Mouse (Mus musculus) kidney, postnatal 0 days (tissue): ENCODE results near the gene Abca6. TPM values are rescaled to one million over a fixed set of nuclear protein-coding genes. Genes with fewer than 3 reads are reported as not detected.

ENCODE experiments used
- ATAC-seq: fragments of 200-750 bp; cut with Nextera tagmentation; replicated peaks from 2 replicates; pipeline ENCODE4 v1.8.0; 2017; ENCODE audit warnings: low read depth, moderate number of reproducible peaks, moderate TSS enrichment, moderate library complexity; ENCODE audit not compliant: low FRiP score
- DNase-seq: peaks from one replicate; pipeline ENCODE4 v3.0.0-alpha.2; 2016; ENCODE audit warnings: low spot score
- H3K27ac ChIP-seq: fragments of 300-500 bp; sonication (generic); 2 replicates; pipeline ENCODE4 v1.5.1; 2014; ENCODE audit warnings: mild to moderate bottlenecking
- H3K27me3 ChIP-seq: fragments of 300-500 bp; sonication (generic); 2 replicates; pipeline ENCODE4 v1.6.1; 2014; ENCODE audit warnings: low read length, mixed read lengths; ENCODE audit not compliant: insufficient read depth
- H3K36me3 ChIP-seq: fragments of 300-500 bp; sonication (generic); 2 replicates; pipeline ENCODE4 v1.6.1; 2014; ENCODE audit warnings: low read length, mixed read lengths; ENCODE audit not compliant: insufficient read depth
- H3K4me1 ChIP-seq: fragments of 300-500 bp; sonication (generic); replicated peaks from 2 replicates; pipeline ENCODE4 v1.6.1; 2014; ENCODE audit warnings: antibody characterized with exemption, low read length, mixed read lengths; ENCODE audit not compliant: insufficient read depth
- H3K4me2 ChIP-seq: fragments of 300-500 bp; sonication (generic); 2 replicates; pipeline ENCODE4 v1.6.1; 2014; ENCODE audit warnings: mild to moderate bottlenecking, low read length, moderate library complexity, mixed read lengths
- H3K4me3 ChIP-seq: fragments of 300-500 bp; sonication (generic); replicated peaks from 2 replicates; pipeline ENCODE4 v1.5.1; 2014; ENCODE audit warnings: low read depth, low read length
- H3K9ac ChIP-seq: fragments of 300-500 bp; sonication (generic); 2 replicates; pipeline ENCODE4 v1.6.1; 2014; ENCODE audit warnings: low read depth, low read length
- H3K9me3 ChIP-seq: fragments of 300-500 bp; sonication (generic); replicated peaks from 2 replicates; pipeline ENCODE4 v1.6.1; 2016; ENCODE audit warnings: low read length, inconsistent platforms, mixed read lengths
- CTCF ChIP-seq: IDR thresholded peaks from 2 replicates; pipeline ENCODE4 v1.5.1; 2016; ENCODE audit warnings: antibody characterized with exemption, low read depth, mild to moderate bottlenecking, moderate library complexity
- WGBS: fragments of 180-500 bp; shearing (Covaris S2); extraction: QIAGEN DNeasy Blood & Tissue Kit; methylation state at CpG from one replicate; pipeline ENCODE4 v1.1.7; 2014; 5-methylcytosine and 5-hydroxymethylcytosine counted together
- polyA plus RNA-seq: library from polyadenylated mRNA; unstranded; fragments of >200 nt; fragmentation: Nextera tagmentation; extraction: Ambion mirVana; gene quantifications from 2 replicates; pipeline ENCODE4 v1.2.1, GENCODE M21; 2015

Gene Abca6
- polyA plus RNA-seq, 1 experiment from 2014 or later: 0.54 TPM

- DNase-seq (peak; percentile 40), ATAC-seq (no peak)
- Histone ChIP-seq H3K4me1 (no peaks in the 10 kb centered on the region), H3K36me3 (no peaks in the 10 kb centered on the region), H3K27me3 (no peaks in the 10 kb centered on the region), H3K4me3 (no peak within 1 kb of the TSS), H3K27ac (peak within 1 kb of the TSS; percentile 44), H3K4me2 (peak within 1 kb of the TSS; percentile 15; the same call in 1 of the 2 replicates), H3K9me3 (no peaks in the 10 kb centered on the region), H3K9ac (no peak within 1 kb of the TSS)
- no peak for TF ChIP-seq CTCF
- WGBS: 50% methylated on average over 12 of the region's 12 CpGs
These were observed 83.9 kb downstream of the Abca6 start, which contains the start of gene Abca9 for GRCm38 (mm10) chr11:110167459-110168251. Gene Abca9, minus strand, starts transcription at chr11:110168196.

GRCm38 (mm10) chr11:110165822-110166221 lies 85.8 kb downstream of the Abca6 start:
- 50% methylated on average over 3 of the region's 3 CpGs for WGBS
- no peak overlapping the region for H3K4me2 ChIP-seq
- DNase-seq (peak; percentile 5), ATAC-seq (no peak)
- H3K9ac ChIP-seq: no peak overlapping the region
- no peaks in the 10 kb centered on the region for H3K27me3 ChIP-seq
- no peak for TF ChIP-seq CTCF
- no peak overlapping the region for H3K4me3 ChIP-seq
- no peaks in the 10 kb centered on the region for H3K9me3 ChIP-seq
- H3K36me3 ChIP-seq: no peaks in the 10 kb centered on the region
- no peaks in the 10 kb centered on the region for H3K4me1 ChIP-seq
- H3K27ac ChIP-seq: no peak overlapping the region

- no peaks in the 10 kb centered on the region for H3K36me3 ChIP-seq
- TF ChIP-seq CTCF: no peak
- no peak overlapping the region for H3K4me3 ChIP-seq
- ATAC-seq (no peak), DNase-seq (no peak)
- H3K4me1 ChIP-seq: no peaks in the 10 kb centered on the region
- H3K27ac ChIP-seq: no peak overlapping the region
- no peak overlapping the region for H3K4me2 ChIP-seq
- H3K27me3 ChIP-seq: no peaks in the 10 kb centered on the region
- H3K9ac ChIP-seq: no peak overlapping the region
- H3K9me3 ChIP-seq: no peaks in the 10 kb centered on the region
These were observed 86.2 kb downstream of the Abca6 start for GRCm38 (mm10) chr11:110165409-110165808.

GRCm38 (mm10) chr11:110157059-110157458 lies 94.5 kb downstream of the Abca6 start:
- no peak for ATAC-seq
- H3K9ac ChIP-seq: no peak overlapping the region
- no peaks in the 10 kb centered on the region for H3K27me3 ChIP-seq
- TF ChIP-seq CTCF: no peak
- 67% methylated on average over 6 of the region's 6 CpGs for WGBS
- no peak overlapping the region for H3K27ac ChIP-seq
- H3K9me3 ChIP-seq: no peaks in the 10 kb centered on the region
- no peak overlapping the region for H3K4me2 ChIP-seq
- H3K4me1 ChIP-seq: no peaks in the 10 kb centered on the region
- no peak overlapping the region for H3K4me3 ChIP-seq
- no peaks in the 10 kb centered on the region for H3K36me3 ChIP-seq
- DNase-seq: no peak

GRCm38 (mm10) chr11:110155985-110156384 lies 95.6 kb downstream of the Abca6 start:
- no peak overlapping the region for H3K4me2 ChIP-seq
- no peaks in the 10 kb centered on the region for H3K27me3 ChIP-seq
- no peak overlapping the region for H3K9ac ChIP-seq
- H3K27ac ChIP-seq: no peak overlapping the region
- H3K4me1 ChIP-seq: no peaks in the 10 kb centered on the region
- no peaks in the 10 kb centered on the region for H3K9me3 ChIP-seq
- no peak for ATAC-seq
- no peaks in the 10 kb centered on the region for H3K36me3 ChIP-seq
- no peak for TF ChIP-seq CTCF
- no peak for DNase-seq
- no peak overlapping the region for H3K4me3 ChIP-seq
- WGBS: 95% methylated on average over 11 of the region's 11 CpGs

GRCm38 (mm10) chr11:110147640-110148039 lies 103.9 kb downstream of the Abca6 start:
- WGBS: 93% methylated on average over 5 of the region's 5 CpGs
- no peaks in the 10 kb centered on the region for H3K36me3 ChIP-seq
- no peaks in the 10 kb centered on the region for H3K4me1 ChIP-seq
- H3K4me3 ChIP-seq: no peak overlapping the region
- H3K9me3 ChIP-seq: no peaks in the 10 kb centered on the region
- TF ChIP-seq CTCF: no peak
- no peaks in the 10 kb centered on the region for H3K27me3 ChIP-seq
- DNase-seq: no peak
- H3K4me2 ChIP-seq: no peak overlapping the region
- no peak for ATAC-seq
- no peak overlapping the region for H3K9ac ChIP-seq
- no peak overlapping the region for H3K27ac ChIP-seq
